16 mouse cellular contexts compared by ENCODE assay signal in the genomic region with DNA sequence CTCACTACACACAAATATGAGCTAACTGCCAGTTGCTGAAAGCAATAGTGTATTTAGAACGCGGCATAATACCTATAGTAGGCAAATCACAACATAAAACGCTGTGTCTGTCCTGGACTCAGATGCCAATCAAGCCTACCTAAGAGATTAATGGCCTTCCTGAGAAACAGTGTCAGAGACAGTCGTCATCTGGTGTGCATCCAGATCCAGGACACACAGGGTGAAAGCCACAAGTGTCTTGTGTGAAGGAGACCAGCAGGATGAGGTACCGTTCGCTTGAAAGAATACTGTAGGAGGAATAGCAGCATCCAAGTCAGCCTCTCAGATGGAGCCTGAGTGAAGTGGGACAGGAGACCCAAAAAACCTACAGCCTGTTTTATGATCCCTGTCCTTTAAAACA.
DNase-seq lines count a peak whose midpoint lies in the region; ATAC-seq and TF ChIP-seq lines count a peak whose summit lies in the region.
"Had no signal": no experiment of that assay in that cellular context is flagged by ENCODE, and none has a peak within 500 bp of the region (broad histone marks: within the 10 kb centered on the region; RNA-seq: fewer than 3 reads in every experiment).

No protein-coding gene starts in this region.

- H3K4me3 ChIP-seq in layer of hippocampus, adult 2 months = no peak overlapping the region
- H3K4me3 ChIP-seq in forebrain, embryonic 11.5 days (ENCODE audit: low read depth, low read length) = no peak overlapping the region
- H3K4me3 ChIP-seq: embryonic facial prominence, embryonic 10.5 days; embryonic facial prominence, embryonic 12.5 days; forebrain, embryonic 12.5 days had no signal

- peak; percentile 22 to 26 for DNase-seq in cerebellum, postnatal 10 days
- no peak for DNase-seq in cerebellum, adult 9-11 months
- DNase-seq in layer of hippocampus, adult 2 months (ENCODE audit: low spot score in 2 of 2) = no peak
- no peak for DNase-seq in layer of hippocampus, adult 9-11 months
- DNase-seq in brain, adult 2 months (ENCODE audit: low read depth, low spot score) = peak; percentile 64
- DNase-seq in forebrain, embryonic 11.5 days (ENCODE audit: low spot score) = no peak
- DNase-seq: adrenal gland, adult 2 months; adrenal gland, postnatal 10 days; adrenal gland, postnatal 25 days; cerebellum, adult 11 months; cerebellum, adult 8-10 months had no signal

- H3K36me3 ChIP-seq in forebrain, embryonic 11.5 days (ENCODE audit: control insufficient read depth, insufficient read depth, low read length) = no peaks in the 10 kb centered on the region

- no peak overlapping the region for H3K9ac ChIP-seq in forebrain, embryonic 11.5 days (ENCODE audit: low read length)
- H3K9ac ChIP-seq: embryonic facial prominence, embryonic 12.5 days; forebrain, embryonic 12.5 days had no signal

- H3K27me3 ChIP-seq in forebrain, embryonic 11.5 days (ENCODE audit: control insufficient read depth, insufficient read depth, low read length) = no peaks in the 10 kb centered on the region
- H3K27me3 ChIP-seq: embryonic facial prominence, embryonic 12.5 days; forebrain, embryonic 12.5 days had no signal

- no peaks in the 10 kb centered on the region for H3K9me3 ChIP-seq in forebrain, embryonic 11.5 days (ENCODE audit: control insufficient read depth, low read length)
- H3K9me3 ChIP-seq: embryonic facial prominence, embryonic 10.5 days; embryonic facial prominence, embryonic 12.5 days; forebrain, embryonic 12.5 days had no signal

- no peak for ATAC-seq in forebrain, embryonic 11.5 days (replicated peaks; ENCODE audit: low FRiP score)
- ATAC-seq: forebrain, embryonic 14.5 days; forebrain, embryonic 16.5 days had no signal

- peak overlapping the region; percentile 49 for H3K27ac ChIP-seq in layer of hippocampus, adult 2 months
- no peak overlapping the region for H3K27ac ChIP-seq in forebrain, embryonic 11.5 days (ENCODE audit: low read depth, low read length)
- H3K27ac ChIP-seq: embryonic facial prominence, embryonic 10.5 days; embryonic facial prominence, embryonic 12.5 days; forebrain, embryonic 12.5 days had no signal

- WGBS in forebrain, embryonic 11.5 days = 94% methylated on average over 6 of the region's 6 CpGs

- H3K4me1 ChIP-seq in forebrain, embryonic 11.5 days (replicated peaks; ENCODE audit: control insufficient read depth, insufficient read depth, low read length) = no peaks in the 10 kb centered on the region
- H3K4me1 ChIP-seq: embryonic facial prominence, embryonic 10.5 days; embryonic facial prominence, embryonic 12.5 days; forebrain, embryonic 12.5 days had no signal

- no peak for TF ChIP-seq CTCF in layer of hippocampus, adult 2 months (conservative IDR thresholded peaks at IDR 0.05)

- H3K4me2 ChIP-seq in forebrain, embryonic 11.5 days (ENCODE audit: low read depth, low read length, severe bottlenecking) = no peak overlapping the region
- H3K4me2 ChIP-seq: embryonic facial prominence, embryonic 12.5 days; forebrain, embryonic 12.5 days had no signal

Comparison
In these comparisons a context has a peak if more than half of its experiments do, and no peak if none do; other contexts are left out.
1. DNase-seq: peak in cerebellum, postnatal 10 days (2 of 2) and brain, adult 2 months (single experiment); none in cerebellum, adult 9-11 months (single experiment), layer of hippocampus, adult 2 months (0 of 2), layer of hippocampus, adult 9-11 months (single experiment) and forebrain, embryonic 11.5 days (single experiment).